Mouse (Mus musculus): ENCODE measurements around the gene Myocd. TPM values are rescaled to one million over a fixed set of nuclear protein-coding genes. Genes with fewer than 3 reads are reported as not detected.

The Myocd gene
- polyA plus RNA-seq, 1 experiment from 2014 or later = 1.8 TPM

DNA sequence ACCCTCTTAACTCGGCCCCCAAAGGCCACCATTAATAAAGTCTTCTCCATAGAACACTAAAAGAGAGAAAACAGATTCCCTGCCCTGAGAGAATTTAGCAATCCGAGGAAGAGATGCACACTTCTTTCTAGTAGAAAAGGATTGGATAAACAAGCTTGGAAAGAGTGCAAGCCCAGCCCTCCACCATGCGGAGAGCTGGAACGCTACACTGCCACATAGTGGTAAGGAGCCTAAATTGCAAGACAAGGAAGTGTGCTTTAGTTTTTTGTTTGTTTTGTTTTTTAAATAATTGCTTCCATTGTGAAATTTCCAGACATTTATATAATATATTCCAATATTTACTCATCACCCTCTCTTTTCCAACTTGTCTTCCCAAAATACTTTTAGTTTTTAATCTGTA is 140.7 kb downstream of the Myocd start:
- H3K9ac ChIP-seq = no peak overlapping the region
- H3K4me1 ChIP-seq = peaks cover 9% of the 10 kb centered on the region; the same call in 1 of the 2 replicates
- H3K27ac ChIP-seq = no peak overlapping the region
- H3K4me2 ChIP-seq (replicated peaks) = no peak overlapping the region
- H3K4me3 ChIP-seq = no peak overlapping the region
- no peak for ATAC-seq (ENCODE audit: low FRiP score, low read depth)
- no peaks in the 10 kb centered on the region for H3K36me3 ChIP-seq
- H3K9me3 ChIP-seq = no peaks in the 10 kb centered on the region
- no peaks in the 10 kb centered on the region for H3K27me3 ChIP-seq (replicated peaks)
- 84% methylated on average over 4 of the region's 4 CpGs for WGBS

DNA sequence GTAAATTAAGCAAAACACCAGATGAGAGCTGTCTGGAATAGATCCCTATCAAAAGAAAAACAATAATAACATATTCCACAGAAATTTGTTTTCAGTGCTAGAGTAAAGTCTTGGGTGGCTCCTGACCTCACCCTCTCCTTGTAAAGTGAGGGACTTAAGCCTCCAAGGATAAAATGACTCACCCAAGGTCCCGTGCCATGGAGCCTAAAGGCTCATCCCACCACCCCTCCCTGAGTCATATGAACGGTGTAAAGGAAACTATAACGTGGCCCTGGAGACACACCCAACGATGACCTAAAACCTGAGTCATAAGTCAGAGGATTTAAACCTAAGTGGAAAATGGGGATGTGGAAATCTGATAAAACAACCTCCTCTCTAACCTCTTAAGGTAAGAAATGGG is 141.1 kb downstream of the Myocd start:
- no peak overlapping the region for H3K4me3 ChIP-seq
- no peaks in the 10 kb centered on the region for H3K9me3 ChIP-seq
- H3K36me3 ChIP-seq = no peaks in the 10 kb centered on the region
- H3K27ac ChIP-seq = no peak overlapping the region
- no peak for ATAC-seq (ENCODE audit: low FRiP score, low read depth)
- no peak overlapping the region for H3K4me2 ChIP-seq (replicated peaks)
- H3K4me1 ChIP-seq = peaks cover 9% of the 10 kb centered on the region; the same call in 1 of the 2 replicates
- no peak overlapping the region for H3K9ac ChIP-seq
- H3K27me3 ChIP-seq (replicated peaks) = no peaks in the 10 kb centered on the region
- WGBS = 92% methylated on average over 4 of the region's 4 CpGs

DNA sequence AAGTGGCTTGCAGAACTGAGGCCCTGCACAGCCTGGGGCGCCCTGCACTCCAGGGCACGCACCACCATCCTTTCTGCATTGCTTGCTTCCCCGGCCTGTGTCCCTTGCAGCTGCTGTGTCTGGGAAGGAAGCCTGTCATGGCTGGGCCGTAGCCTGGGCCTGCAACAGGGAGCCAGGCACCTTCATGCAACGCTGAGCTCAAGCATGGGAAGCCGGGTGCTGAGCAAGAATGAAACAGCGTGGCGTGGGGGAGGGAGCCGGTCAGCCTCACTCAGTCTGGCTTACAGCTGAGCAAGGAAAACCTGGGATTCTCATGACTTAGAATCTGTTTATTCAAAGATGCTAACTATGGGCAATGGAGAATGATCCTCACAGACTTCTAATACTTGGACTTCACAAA is 143.2 kb downstream of the Myocd start:
- Histone ChIP-seq H3K4me3 (no peak overlapping the region), H3K9ac (no peak overlapping the region), H3K27me3 (replicated peaks) (no peaks in the 10 kb centered on the region), H3K4me1 (peaks cover 9% of the 10 kb centered on the region; the same call in 1 of the 2 replicates), H3K36me3 (no peaks in the 10 kb centered on the region), H3K4me2 (replicated peaks) (no peak overlapping the region), H3K9me3 (no peaks in the 10 kb centered on the region), H3K27ac (no peak overlapping the region)
- 77% methylated on average over 9 of the region's 9 CpGs for WGBS
- ATAC-seq (ENCODE audit: low FRiP score, low read depth) = no peak

Other genes starting within 250 kb of the Myocd start
- not detected in 2 replicates for gene 1700086D15Rik, start 110.1 kb downstream of the Myocd start, polyA plus RNA-seq (2016; fragmentation: Nextera tagmentation; extraction: Ambion mirVana)
- gene Arhgap44, start 107.0 kb downstream of the Myocd start, polyA plus RNA-seq (2016; fragmentation: Nextera tagmentation; extraction: Ambion mirVana) = 6.8 and 7.9 TPM in 2 replicates